Mouse (Mus musculus) bone marrow macrophage, adult 2 months (primary cell): ENCODE measurements around the gene Pbx1.

Source experiments
- CTCF ChIP-seq: IDR thresholded peaks from 2 replicates; pipeline ENCODE4 v1.5.1; 2012; ENCODE audit warnings: low read depth, mild to moderate bottlenecking, low read length, moderate library complexity
- POLR2A ChIP-seq: IDR thresholded peaks from 2 replicates; pipeline ENCODE4 v1.6.1; 2012; ENCODE audit warnings: mild to moderate bottlenecking, low read depth, low read length, borderline replicate concordance

GRCm38 (mm10) chr1:168240846-168241245 lies 191.2 kb downstream of the Pbx1 start:
- TF ChIP-seq CTCF (no peak), POLR2A (no peak)
